Mouse (Mus musculus) right cerebral cortex, adult 18-20 months (tissue): ENCODE measurements around the gene Zfp169.

Experiments used
- DNase-seq: peaks from one replicate; pipeline ENCODE4 v3.0.0; 2022; ENCODE audit warnings: mixed read lengths

Zfp169 gene

GRCm38 (mm10) chr13:48508661-48509060 lies 4.6 kb downstream of the Zfp169 start:
- DNase-seq = no peak

- DNase-seq = no peak
Observed at GRCm38 (mm10) chr13:48502422-48502821, 10.8 kb downstream of the Zfp169 start.

- no peak for DNase-seq
Observed at GRCm38 (mm10) chr13:48498676-48499075, 14.6 kb downstream of the Zfp169 start.

GRCm38 (mm10) chr13:48497693-48498221 lies 15.5 kb downstream of the Zfp169 start:
- DNase-seq = peak; percentile 78

- DNase-seq = peak; percentile 55
Observed at GRCm38 (mm10) chr13:48493183-48493582, 20.1 kb downstream of the Zfp169 start.

- DNase-seq = no peak
Observed at GRCm38 (mm10) chr13:48490396-48491182, 22.7 kb downstream of the Zfp169 start.

- DNase-seq = no peak
Observed at GRCm38 (mm10) chr13:48483606-48484005, 29.6 kb downstream of the Zfp169 start.

- no peak for DNase-seq
Observed at GRCm38 (mm10) chr13:48468656-48469180, 44.5 kb downstream of the Zfp169 start.

- DNase-seq = no peak
Observed at GRCm38 (mm10) chr13:48466186-48466585, 47.1 kb downstream of the Zfp169 start.

- peak; percentile 76 for DNase-seq
Observed at GRCm38 (mm10) chr13:48464170-48464569, 49.1 kb downstream of the Zfp169 start.

- DNase-seq = no peak
Observed at GRCm38 (mm10) chr13:48459280-48459679, 54.0 kb downstream of the Zfp169 start.

GRCm38 (mm10) chr13:48448119-48448518 lies 65.1 kb downstream of the Zfp169 start:
- DNase-seq = peak; percentile 48

- DNase-seq = no peak
Observed at GRCm38 (mm10) chr13:48443996-48444395, 69.3 kb downstream of the Zfp169 start.

GRCm38 (mm10) chr13:48438321-48438720 lies 74.9 kb downstream of the Zfp169 start:
- no peak for DNase-seq
